Mouse (Mus musculus) hematopoietic stem cell, adult 5-6 weeks (primary cell): ENCODE measurements at regions not wholly inside any gene's neighbourhood (a gene's known extent, or its start where the extent isn't known, plus 50 kb on each side); places are given as distances from the start of the nearest gene placed in this dataset.
A peak's percentile ranks its signal among the peaks of the same experiment; 100 is the strongest.

Experiments
- ATAC-seq, 2 experiments: fragments of 125-278 bp in 1 of 2; replicated peaks in 1 of 2; 2 replicates each; pipeline ENCODE4 v1.8.0; 2016 to 2017; ENCODE audit warnings: inconsistent platforms in 2 of 2, mild to moderate bottlenecking in 2 of 2, moderate number of reproducible peaks in 2 of 2, low read depth in 1 of 2, moderate TSS enrichment in 1 of 2; ENCODE audit not compliant: low FRiP score in 2 of 2, poor library complexity in 2 of 2, severe bottlenecking in 2 of 2, insufficient read depth in 1 of 2, low TSS enrichment in 1 of 2

DNA sequence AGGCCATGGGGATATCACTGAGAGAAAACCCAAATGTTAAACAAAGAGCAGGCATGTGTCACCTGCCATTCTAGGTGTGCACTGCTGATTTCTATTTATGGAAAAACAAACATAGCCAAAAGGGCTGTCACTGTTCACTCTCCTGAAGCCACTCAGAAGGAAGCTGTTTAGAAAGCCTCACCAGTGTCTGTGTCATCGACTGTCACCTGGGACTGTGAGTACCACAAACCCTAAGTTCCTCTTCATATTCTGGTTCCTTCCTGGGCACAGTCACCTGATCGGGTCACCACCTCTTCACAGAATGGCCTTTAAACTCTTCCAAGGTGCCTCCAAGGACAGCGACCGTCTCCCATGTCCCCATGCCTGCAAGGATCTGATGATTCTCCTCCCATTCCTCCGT, 183.5 kb downstream of the Sptssa start:
- ATAC-seq, result peak; percentile 39; a peak in 3 of 4 replicates

DNA sequence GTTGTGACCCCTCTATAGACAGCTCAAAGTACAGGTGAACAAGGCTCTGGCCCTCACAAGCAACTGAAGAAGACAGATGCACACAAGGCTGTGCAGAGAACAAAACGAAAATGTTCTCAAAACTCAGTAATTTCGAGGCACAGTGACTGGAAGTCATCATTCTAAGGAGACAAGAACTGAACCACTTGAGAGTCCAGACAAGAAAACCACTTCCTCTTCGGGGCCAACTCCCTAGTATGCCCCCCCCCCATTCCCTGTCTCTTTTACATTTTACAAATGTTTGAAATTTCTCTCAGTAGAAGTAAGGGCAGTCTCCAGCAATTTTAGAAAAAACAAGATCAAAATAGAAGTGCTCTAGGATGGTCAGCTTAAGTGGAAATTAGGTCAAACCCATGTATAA, 184.0 kb downstream of the Sptssa start:
- ATAC-seq, result peak in 1 of 2 experiments; percentile 66; a peak in 2 of 4 replicates

DNA sequence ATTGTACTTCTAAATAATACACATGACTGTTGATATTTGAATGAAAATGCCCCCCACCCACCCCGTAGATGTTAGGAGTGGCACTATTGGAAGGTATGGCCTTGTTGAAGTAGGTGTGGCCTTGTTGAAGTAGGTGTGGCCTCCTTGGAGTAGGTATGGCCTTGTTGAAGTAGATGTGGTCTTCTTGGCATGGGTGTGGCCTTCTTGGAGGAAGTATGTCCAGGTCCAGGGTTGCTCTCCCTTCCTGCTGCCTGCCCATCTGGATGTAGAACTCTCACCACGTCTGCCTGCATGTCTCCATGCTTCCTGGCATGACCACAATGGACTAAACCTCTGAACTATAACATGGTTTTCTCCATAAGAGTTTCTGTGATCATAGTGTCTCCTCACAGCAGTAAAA, 188.7 kb downstream of the Sptssa start:
- no peak for ATAC-seq

DNA sequence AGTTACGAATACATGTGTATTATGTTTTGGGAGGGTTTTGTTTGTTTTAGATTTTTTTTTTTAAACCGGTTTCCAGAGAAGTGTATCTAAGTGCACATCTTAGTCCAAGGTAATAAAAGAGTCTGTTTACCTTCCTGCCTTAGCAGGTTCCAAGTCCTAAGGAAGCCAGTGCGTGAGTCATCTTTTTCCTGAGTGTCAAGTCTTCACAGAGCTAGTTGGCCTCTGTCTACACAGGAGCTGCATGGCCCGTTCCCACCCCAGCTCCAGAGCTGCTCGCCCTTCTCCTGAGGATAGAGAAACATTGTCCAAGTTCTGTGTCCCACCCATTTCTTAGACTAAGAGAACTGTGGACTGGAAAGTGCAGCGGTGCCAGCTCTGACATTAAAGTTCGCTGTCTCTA, 192.6 kb downstream of the Sptssa start:
- ATAC-seq, result no peak

DNA sequence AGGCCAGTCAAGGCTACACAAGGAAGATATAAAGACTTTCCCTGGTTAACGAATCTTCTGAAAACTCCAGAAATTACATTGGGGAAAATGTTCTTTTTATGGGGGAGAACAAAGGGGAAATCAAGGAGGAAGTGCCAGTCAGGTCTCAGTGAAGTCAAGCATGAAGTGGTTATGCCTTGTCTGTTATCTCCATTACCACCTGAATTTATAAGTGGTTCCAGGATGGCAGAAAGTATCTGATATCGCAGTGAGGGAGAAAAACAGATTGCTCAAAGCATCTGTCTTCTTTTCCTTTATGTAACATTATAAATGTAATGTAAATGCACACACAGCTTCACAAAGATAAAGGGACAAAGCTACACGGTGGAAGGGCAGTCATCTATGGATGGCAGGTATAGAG, 195.0 kb downstream of the Sptssa start:
- ATAC-seq, result peak in 1 of 2 experiments; percentile 40; a peak in 2 of 4 replicates

DNA sequence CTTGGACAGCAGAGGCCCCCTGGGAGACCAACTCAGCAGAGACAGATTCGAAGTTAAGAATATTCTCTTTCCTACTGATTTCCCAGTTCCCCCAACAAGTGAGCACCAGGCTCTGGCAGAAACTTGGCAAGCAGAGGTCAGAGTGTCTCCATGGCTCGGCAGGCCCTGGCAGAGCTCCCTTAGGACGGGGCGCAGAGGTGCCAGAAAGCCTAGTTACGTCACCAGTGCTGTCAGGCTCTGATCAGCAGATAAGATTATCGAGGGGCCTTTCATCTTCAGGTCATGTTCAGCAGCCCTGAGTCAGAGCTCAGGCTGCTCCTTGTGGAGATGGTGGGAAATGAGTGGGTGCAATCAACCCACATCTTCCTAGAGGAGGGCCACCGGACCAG, 196.2 kb downstream of the Sptssa start:
- ATAC-seq, result no peak

DNA sequence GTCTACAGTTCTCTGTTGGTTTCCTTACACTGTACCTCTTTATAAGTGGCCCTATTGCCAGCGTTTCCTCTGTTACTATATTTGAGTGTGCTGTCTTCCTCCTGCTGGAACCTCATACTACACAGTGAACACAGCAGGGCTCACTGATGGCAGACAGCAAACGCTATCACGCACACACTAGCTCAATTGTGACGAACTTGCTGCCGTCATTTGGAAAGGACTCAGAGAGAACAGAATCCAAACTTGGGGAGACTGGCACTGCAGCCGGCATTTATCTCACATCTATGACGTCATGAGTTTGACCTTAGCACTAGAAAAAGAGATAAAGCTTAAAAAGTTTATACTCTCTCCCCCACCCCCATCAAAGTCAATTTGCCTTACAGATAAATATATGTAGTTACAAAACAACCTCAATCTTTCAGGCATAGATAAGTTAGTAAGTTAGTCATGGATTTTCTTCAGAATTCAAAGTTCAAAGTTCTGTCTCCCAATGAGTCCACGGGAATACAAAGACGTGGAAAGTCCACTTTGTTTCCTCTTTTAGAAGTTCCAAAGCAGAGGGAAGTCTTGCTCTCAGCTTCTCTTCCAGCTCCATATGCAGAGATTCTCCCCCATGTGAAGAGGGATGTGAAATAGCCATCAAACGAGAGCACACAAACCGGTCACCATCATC, 196.8 kb downstream of the Sptssa start:
- ATAC-seq, result peak; percentile 42 to 43; a peak in 2 of 4 replicates

DNA sequence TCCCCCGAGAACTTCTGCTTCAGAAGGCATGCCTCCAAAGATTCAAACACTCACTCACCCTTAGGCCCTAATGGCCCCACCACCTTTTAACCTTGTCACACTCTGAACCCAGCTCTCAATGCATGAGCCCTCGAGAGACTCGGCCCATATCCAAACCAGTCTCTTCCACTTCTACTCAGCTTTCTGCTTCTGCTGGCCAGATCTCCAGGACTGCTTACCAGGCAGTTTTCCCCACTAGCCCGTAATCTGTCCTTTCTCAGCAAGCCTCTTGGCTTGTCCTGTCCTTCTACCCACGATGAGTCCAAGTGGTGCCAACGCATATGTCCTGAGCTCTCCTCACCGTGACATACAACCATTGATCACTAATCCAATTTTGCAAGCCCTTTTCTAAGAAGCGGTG, 199.6 kb downstream of the Sptssa start:
- ATAC-seq, result no peak

DNA sequence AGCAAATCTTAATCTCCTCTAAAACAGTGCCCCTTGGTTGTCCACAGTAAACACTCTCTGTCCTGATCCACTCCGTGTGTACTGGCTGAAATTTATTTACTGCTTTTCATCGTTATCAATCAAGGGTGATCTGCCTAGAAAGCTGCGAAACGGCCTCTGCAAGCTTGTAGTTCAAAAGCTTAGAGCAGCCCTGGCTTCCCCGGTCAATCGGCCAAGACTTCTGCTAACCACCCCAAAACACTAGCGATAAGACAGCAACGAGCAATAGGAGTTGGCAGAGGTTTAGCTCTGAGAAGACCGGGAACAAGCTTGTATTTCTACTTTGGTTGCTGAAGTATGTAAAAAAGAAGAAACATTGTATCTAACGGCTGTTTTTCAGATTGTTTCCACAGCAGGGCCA, 201.8 kb downstream of the Sptssa start:
- ATAC-seq, result no peak

DNA sequence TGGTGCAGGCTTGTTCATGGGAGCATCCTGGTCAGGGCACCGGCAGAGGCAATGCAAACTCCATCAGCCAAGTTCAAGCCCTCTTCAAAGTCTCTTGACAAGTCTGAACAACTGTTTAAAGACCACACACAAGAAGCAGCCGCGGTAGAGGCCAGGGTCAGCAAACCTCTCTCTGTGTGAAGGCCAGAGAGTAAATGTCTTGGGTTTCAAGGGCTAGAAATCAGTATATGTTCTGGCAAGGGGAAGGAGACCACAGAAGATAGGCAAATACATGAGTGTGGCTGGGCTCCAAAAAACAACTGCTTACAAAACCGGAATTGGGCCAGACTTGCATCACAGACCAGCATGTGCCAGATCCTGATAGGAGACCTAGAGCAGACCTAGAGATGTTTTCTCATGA, 203.0 kb downstream of the Sptssa start:
- ATAC-seq, result peak; percentile 56 to 74; a peak in 2 of 4 replicates

DNA sequence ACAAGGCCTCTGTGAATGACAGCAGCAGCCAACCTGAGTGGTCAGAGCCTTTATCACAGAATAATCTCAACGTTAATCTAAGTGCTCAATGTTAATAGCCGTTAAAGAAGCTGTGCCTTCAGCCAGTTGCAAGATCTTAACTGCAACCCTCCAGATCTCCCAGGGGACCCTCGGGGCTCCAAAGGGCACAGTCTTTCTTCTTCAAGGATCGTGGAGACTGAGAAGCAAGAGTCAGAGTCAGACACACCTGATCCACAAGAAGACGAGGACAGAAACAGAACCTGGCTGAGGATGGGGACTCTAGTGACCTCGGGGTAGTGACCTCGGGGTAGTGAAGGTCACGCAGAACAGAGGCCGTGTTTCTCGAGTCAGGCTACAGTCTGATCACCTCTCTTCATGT, 206.0 kb downstream of the Sptssa start:
- ATAC-seq, result no peak

DNA sequence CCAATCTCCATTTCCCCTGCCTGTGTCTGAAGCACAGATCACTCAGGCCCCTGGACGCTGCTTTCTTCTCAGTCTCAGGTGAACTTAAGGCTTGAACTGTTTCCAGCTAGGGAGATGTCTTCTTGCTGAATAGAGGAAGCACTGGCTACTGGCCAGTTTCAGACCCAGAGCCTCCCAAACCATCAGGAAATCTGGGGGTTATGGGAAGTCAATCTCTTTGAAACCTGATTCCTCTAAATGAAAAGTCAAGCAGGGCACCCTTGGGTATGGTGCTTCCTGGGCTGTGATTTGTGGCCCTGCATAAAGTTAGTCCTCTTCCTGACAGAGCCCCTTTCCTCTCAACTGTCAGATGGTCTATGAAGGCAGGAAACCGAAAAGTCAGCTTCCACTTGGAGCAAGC, 208.2 kb downstream of the Sptssa start:
- no peak for ATAC-seq

DNA sequence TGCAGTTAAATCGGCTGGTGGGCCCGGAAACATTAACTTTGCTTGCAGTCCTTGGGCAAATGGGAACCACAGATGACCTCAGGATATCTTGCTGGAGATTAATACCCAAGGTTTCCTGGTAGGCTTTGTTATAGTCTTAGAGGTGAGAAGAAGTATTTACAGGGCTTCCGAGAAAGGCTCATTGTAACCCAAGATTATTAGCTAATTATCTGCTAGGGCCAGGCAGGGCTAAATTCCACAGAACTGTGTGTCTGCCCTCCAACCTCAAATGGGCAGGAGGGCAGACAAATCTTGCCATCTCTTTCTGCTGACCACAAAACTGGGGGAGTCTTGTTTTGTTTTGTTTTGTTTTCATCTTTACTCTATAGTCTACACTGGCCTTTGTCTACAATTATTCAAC, 209.0 kb downstream of the Sptssa start:
- no peak for ATAC-seq

DNA sequence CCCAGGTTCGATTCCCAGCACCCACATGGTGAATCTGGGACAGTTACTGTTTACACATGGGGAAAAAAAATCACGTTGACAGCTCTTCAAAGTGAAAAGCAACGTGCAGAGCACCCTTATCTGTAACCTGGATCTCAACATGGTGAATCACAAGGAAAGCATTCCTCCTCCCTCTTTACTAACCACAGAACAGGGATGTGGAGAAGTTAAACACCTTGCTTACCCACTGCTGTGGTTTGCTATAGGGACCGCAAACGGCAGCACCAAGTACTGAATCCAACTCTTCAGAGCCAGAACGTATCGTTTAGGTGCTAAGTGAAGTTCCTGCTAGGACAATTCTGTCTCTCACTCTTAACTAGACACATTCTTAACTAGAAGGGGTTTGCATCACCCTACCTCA, 210.0 kb downstream of the Sptssa start:
- ATAC-seq, result no peak

DNA sequence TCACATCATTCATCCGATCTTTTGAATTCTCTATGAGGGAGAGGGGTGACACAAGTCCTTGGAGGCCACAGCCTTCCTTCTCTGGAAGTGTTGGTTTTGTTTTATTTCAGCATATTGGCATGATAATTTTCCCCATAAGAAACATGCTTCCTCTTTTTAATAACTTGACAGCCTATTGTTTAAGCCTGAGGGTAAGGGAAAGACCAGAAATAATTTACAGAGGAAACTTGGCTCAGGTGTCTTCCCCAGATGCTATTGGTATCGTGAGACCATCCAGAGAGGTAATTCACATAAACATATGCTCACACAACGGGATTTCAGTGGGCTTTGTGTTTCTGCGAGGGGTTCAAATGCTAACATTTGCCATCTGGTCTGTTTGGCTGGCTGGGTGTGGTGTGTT, 212.0 kb downstream of the Sptssa start:
- peak; percentile 53 to 63; a peak in 3 of 4 replicates for ATAC-seq

DNA sequence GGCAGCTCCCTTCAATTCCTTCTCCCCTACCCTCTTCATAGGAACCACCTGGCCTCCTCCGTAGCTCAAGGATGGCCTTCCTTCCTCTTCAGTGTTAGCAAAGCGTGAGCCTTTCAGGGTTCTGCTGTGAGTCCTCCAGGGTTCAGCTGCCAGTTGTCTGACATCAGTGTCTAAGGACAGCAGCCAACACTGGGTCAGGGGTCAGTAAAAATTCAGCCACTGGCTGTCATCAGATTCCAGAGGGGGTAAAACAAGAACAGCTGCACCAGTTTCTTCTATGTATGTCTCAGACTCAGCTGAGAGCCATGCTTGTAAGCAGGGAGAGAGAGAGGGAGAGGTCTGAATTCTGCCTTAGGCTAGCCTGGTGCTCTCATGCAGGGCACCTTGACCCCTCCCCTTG, 213.1 kb downstream of the Sptssa start:
- ATAC-seq, result peak in 1 of 2 experiments; percentile 33; a peak in 2 of 4 replicates

DNA sequence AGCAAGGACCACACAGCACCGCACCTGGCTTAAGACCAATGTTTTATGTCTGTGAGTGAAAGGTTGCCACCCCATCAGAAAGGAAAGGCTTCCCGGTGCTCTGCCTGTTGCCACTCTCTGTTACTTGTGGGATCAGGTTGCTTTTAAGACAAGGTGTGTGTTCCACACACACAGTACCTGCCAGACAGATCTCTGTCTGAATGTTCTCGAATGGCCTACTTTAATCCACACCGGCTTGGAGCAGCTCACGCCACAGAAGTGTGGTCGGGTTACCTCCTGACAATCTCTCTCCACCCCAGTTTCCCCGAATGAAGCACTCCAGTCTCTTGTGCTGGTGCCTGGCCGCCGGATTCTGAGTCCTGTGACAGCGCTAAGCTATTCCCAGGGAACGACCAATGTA, 214.0 kb downstream of the Sptssa start:
- ATAC-seq, result no peak

DNA sequence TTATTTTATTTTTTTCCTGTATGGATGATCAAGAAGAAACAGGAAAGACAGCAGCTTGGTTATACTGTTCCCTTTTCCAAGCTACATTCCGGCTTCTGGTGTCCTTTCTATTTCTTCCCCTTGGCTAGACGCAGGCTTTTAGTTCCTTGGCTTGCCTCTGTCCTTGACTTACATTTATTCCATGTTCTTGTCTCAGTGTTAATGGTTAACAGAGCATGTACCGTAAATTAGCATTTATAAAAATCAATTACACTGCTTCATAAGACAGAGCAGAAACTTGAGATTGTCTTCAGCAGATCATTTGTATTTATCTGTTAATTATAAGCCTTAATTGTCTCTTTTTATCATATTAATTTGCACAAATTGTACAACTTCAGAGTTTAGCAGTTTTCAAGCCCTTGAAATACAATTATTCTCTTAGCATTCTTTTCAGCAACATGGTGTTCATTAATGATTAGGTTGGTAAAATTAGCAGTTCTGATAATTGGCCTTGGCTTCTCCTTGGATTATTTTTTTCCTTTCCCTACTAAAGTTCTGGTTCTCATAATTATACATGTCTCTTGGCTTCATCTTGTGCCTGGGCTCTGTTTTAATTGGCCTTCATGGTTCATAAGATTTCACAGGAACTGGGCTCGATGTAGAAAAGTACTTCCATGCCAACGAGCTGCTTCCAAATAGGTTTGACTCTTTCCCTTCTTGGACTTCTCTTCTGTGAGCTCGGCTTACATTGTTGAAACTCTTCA, 215.4 kb downstream of the Sptssa start:
- ATAC-seq, result no peak

DNA sequence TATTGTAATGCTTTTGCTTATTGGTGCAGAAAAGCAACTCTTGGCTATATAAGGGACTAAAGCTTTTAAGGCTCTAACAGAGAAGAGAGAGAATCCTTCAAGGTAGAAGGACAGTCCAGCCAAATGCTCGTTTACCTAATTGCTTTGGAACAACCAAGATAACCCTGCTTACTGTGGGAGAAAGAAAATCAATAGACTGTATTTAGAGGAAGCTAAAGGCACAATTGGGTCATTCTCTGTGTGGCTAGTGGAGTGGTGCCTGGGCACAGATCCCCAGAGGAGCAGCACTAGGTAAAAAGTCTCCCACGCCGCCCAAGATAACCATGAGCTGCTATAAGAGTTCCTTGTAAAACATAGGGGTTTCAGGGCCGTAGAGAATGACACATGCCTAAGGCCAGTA, 217.6 kb downstream of the Sptssa start:
- ATAC-seq, result no peak
